Mouse (Mus musculus) cerebellum, adult 2 months (tissue): ENCODE measurements at regions not wholly inside any gene's neighbourhood (a gene's known extent, or its start where the extent isn't known, plus 50 kb on each side); places are given as distances from the start of the nearest gene placed in this dataset.
A peak's percentile ranks its signal among the peaks of the same experiment; 100 is the strongest.

Experiments
- DNase-seq, 2 experiments: peaks; one replicate each; pipeline ENCODE4 v3.0.0; 2021
- H3K27ac ChIP-seq: fragments of 200-500 bp; 2 replicates; pipeline ENCODE4 v1.5.1; 2012; ENCODE audit warnings: low read length, control low read depth, inconsistent platforms; ENCODE audit not compliant: insufficient read depth
- H3K27me3 ChIP-seq: fragments of 200-500 bp; 2 replicates; pipeline ENCODE4 v1.6.1; 2012; ENCODE audit warnings: inconsistent platforms, mild to moderate bottlenecking, low read length, moderate library complexity; ENCODE audit not compliant: control insufficient read depth, insufficient read depth
- H3K4me1 ChIP-seq: fragments of 200-500 bp; 2 replicates; pipeline ENCODE4 v1.6.1; 2011; ENCODE audit warnings: low read length; ENCODE audit not compliant: control insufficient read depth, insufficient read depth
- H3K4me3 ChIP-seq: fragments of 200-500 bp; replicated peaks from 2 replicates; pipeline ENCODE3; 2011; ENCODE audit warnings: mild to moderate bottlenecking, low read depth, low read length, control low read depth; ENCODE audit not compliant: insufficient read depth
- CTCF ChIP-seq: fragments of 200-500 bp; IDR thresholded peaks from 2 replicates; pipeline ENCODE4 v1.5.1; 2011; ENCODE audit warnings: low read depth, mild to moderate bottlenecking, control low read depth, low read length, moderate library complexity, borderline replicate concordance; ENCODE audit not compliant: insufficient read depth
- POLR2A ChIP-seq: fragments of 200-500 bp; IDR thresholded peaks from 2 replicates; pipeline ENCODE4 v1.6.1; 2011; ENCODE audit warnings: low read length, control low read depth, borderline replicate concordance; ENCODE audit not compliant: insufficient read depth
- WGBS: fragments of 180-500 bp; shearing (Covaris S2); methylation state at CpG from one replicate; pipeline ENCODE4 v1.1.7; 2018; 5-methylcytosine and 5-hydroxymethylcytosine counted together

DNA sequence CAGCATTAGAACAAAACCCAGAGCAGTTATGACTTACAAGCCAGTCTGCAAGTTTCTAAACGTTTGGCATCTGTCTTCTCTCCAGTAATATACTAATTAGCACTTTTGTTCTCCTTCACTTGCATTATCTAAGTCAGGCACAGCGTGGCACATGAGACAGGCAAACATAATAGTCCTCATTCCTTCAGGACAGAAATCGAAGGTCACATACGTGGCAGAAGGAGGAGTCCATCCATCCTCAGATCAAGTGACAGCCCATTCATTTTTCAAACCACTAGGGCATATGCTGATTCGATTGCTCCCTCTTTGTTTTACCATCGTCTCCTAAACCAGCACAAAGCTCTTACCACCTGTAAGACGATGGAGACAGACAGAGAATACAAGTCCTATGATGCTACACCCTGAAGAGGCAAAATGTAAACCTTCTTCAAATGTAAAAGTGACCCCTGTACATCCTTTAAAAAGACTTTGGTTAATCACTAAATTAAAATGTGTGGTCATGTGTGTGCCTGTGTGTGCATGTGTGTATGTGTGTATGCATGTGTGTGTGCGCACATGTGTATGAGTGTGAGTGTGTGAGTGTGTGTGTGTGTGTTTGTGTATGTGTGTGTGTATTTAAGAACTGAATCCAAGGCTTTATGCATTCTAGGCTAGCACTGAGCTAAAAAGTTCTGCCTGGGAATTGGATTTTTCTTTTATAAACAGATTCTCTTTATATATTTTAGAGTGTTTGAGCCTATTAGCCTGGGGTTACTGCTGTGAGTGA lies 90.9 kb upstream of the Klf12 start:
- TF ChIP-seq POLR2A: no peak
- no peak for TF ChIP-seq CTCF
- no peak for DNase-seq
- 23% methylated on average over 8 of the region's 8 CpGs for WGBS
- Histone ChIP-seq H3K27me3 (no peaks in the 10 kb centered on the region), H3K4me1 (peaks cover 3% of the 10 kb centered on the region; the same call in 1 of the 2 replicates), H3K27ac (no peak overlapping the region), H3K4me3 (peak overlapping the region; percentile 2)

DNA sequence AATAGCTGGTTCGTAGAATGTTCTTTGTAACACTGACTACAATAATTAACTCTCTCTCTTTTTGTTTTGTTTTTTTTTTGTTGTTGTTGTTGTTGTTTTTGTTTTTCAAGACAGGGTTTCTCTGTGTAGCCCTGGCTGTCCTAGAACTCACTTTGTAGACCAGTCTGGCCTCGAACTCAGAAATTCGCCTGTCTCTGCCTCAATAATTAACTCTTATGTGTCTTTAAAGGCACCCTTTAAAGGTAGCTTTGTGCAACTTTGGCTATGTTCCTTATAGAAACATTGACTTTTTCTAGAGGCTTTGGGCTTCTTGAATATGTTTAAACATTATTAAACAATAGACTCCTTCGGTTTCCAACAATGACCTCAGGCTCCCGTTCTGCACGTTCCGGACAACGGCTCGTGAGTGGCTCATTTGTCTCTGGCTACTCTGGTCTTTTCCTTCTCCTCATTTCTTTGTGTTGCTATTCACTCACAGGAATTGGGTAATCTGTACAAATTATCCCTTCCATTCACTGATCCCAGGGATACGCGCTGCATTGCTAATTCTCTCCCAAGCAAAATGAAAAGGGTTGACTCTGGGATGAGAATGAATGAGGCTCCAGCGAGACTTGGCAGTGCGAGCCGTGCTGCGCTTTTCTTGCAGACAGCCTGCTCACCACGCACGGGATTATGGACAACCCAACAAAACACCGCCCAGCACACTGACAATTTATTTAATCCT lies 90.2 kb upstream of the Klf12 start:
- DNase-seq: peak; percentile 13 to 22
- TF ChIP-seq CTCF: no peak
- TF ChIP-seq POLR2A: no peak
- Histone ChIP-seq H3K4me1 (peaks cover 3% of the 10 kb centered on the region; the same call in 1 of the 2 replicates), H3K27me3 (no peaks in the 10 kb centered on the region), H3K4me3 (peak overlapping the region; percentile 2), H3K27ac (no peak overlapping the region)
- 25% methylated on average over 18 of the region's 18 CpGs for WGBS

GRCm38 (mm10) chr14:100366234-100366864 lies 81.9 kb upstream of the Klf12 start:
- Histone ChIP-seq H3K27me3 (no peaks in the 10 kb centered on the region; the same call in 1 of the 2 replicates), H3K4me1 (no peaks in the 10 kb centered on the region), H3K27ac (no peak overlapping the region), H3K4me3 (no peak overlapping the region)
- no peak for DNase-seq
- TF ChIP-seq CTCF (no peak), POLR2A (no peak)
- 14% methylated on average over 5 of the region's 5 CpGs for WGBS

- WGBS: 61% methylated on average over 3 of the region's 3 CpGs
- TF ChIP-seq CTCF (no peak), POLR2A (no peak)
- Histone ChIP-seq H3K27ac (no peak overlapping the region), H3K4me1 (no peaks in the 10 kb centered on the region), H3K27me3 (no peaks in the 10 kb centered on the region; the same call in 1 of the 2 replicates), H3K4me3 (no peak overlapping the region)
- DNase-seq: no peak
These were observed 78.3 kb upstream of the Klf12 start for GRCm38 (mm10) chr14:100362786-100363185.

DNA sequence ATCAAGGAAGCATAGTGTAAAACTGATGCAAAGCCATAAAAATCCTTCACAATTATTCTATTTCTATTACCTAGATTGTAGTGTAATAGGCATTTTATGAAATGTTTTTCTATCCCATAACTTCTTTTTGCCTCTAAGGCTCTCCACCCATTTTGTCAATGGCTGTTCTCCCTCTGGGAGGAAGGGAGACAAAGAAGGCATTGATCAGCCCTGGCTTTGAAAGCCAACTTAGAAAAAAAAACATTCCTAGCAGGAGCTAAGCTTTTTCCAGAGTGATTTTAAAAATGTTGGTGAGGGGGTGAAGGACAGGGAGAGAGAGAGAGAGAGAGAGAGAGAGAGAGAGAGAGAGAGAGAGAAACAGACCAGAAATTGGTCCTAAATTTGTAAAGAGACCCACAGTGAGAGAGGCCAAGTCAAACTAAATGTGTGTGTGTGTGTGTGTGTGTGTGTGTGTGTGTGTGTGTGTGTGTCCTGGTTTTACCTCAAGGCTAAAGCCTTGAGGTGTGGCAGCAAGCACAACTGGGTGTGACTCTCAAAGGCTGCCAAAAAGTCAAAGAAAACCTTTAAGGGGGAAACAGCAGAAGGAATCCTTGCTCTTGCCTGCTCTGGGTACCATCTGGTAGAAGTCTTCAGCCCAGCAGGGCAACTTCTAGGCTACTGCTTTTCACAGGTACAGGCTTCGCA lies 77.0 kb upstream of the Klf12 start:
- 56% methylated on average over 1 of the region's 1 CpGs for WGBS
- no peaks in the 10 kb centered on the region for H3K27me3 ChIP-seq
- no peak overlapping the region for H3K27ac ChIP-seq
- no peak for DNase-seq
- H3K4me1 ChIP-seq: no peaks in the 10 kb centered on the region
- no peak overlapping the region for H3K4me3 ChIP-seq
- TF ChIP-seq CTCF (no peak), POLR2A (no peak)

DNA sequence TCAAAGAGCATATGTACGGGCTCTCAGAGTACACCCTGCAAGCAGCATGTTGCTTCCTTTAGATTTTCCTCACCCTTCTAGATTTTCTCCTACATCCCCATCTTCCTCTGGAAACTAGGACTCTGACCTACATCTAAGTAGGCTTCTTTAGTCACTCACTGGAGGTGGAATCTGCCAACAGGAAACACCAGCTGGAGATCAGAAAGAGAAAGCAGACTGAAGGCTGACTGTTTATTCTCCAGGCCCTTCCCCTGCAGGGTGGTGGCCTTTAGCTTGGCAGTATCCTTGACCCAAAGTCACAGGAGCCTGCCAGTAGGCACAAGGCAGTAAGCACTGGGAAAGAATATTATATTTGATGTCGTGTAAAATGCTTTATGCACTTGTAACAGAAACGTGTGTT lies 75.4 kb upstream of the Klf12 start:
- no peak overlapping the region for H3K27ac ChIP-seq
- no peak for TF ChIP-seq POLR2A
- no peak for TF ChIP-seq CTCF
- peak; percentile 12 to 43 for DNase-seq
- no peaks in the 10 kb centered on the region for H3K27me3 ChIP-seq
- no peaks in the 10 kb centered on the region for H3K4me1 ChIP-seq
- H3K4me3 ChIP-seq: no peak overlapping the region
- WGBS: 62% methylated on average over 3 of the region's 3 CpGs

- H3K4me1 ChIP-seq: no peaks in the 10 kb centered on the region
- H3K27me3 ChIP-seq: no peaks in the 10 kb centered on the region
- no peak overlapping the region for H3K4me3 ChIP-seq
- WGBS: 95% methylated on average over 4 of the region's 4 CpGs
- H3K27ac ChIP-seq: no peak overlapping the region
- no peak for DNase-seq
- TF ChIP-seq CTCF (no peak), POLR2A (no peak)
These were observed 72.7 kb upstream of the Klf12 start for GRCm38 (mm10) chr14:100357131-100357530.

GRCm38 (mm10) chr14:100353508-100353907 lies 69.0 kb upstream of the Klf12 start:
- no peak for TF ChIP-seq POLR2A
- no peak for TF ChIP-seq CTCF
- H3K4me3 ChIP-seq: no peak overlapping the region
- H3K4me1 ChIP-seq: no peaks in the 10 kb centered on the region; the same call in 1 of the 2 replicates
- no peaks in the 10 kb centered on the region for H3K27me3 ChIP-seq
- WGBS: 83% methylated on average over 4 of the region's 4 CpGs
- no peak for DNase-seq
- H3K27ac ChIP-seq: no peak overlapping the region
